Mouse (Mus musculus) heart, postnatal 0 days (tissue): Measurements from ENCODE around the gene Olfr1045. TPM values are rescaled to one million over a fixed set of nuclear protein-coding genes. Genes with fewer than 3 reads are reported as not detected.

Experiments used
- ATAC-seq: fragments of 200-750 bp; cut with Nextera tagmentation; 2 replicates; pipeline ENCODE4 v1.8.0; 2017; ENCODE audit warnings: low read depth, moderate number of reproducible peaks, moderate library complexity; ENCODE audit not compliant: insufficient read depth
- DNase-seq: peaks from one replicate; pipeline ENCODE4 v3.0.0-alpha.2; 2016; ENCODE audit warnings: low spot score
- H3K27ac ChIP-seq: fragments of 300-500 bp; sonication (generic); 2 replicates; pipeline ENCODE4 v1.5.1; 2014; ENCODE audit warnings: low read depth, mild to moderate bottlenecking
- H3K27me3 ChIP-seq: fragments of 300-500 bp; sonication (generic); 2 replicates; pipeline ENCODE4 v1.6.1; 2014; ENCODE audit warnings: low read length, mixed read lengths; ENCODE audit not compliant: control insufficient read depth, insufficient read depth
- H3K36me3 ChIP-seq: fragments of 300-500 bp; sonication (generic); replicated peaks from 2 replicates; pipeline ENCODE4 v1.6.1; 2014; ENCODE audit warnings: low read length, mixed read lengths; ENCODE audit not compliant: control insufficient read depth, insufficient read depth
- H3K4me1 ChIP-seq: fragments of 300-500 bp; sonication (generic); 2 replicates; pipeline ENCODE4 v1.6.1; 2014; ENCODE audit warnings: antibody characterized with exemption; ENCODE audit not compliant: control insufficient read depth, insufficient read depth
- H3K4me2 ChIP-seq: fragments of 300-500 bp; sonication (generic); 2 replicates; pipeline ENCODE4 v1.6.1; 2014; ENCODE audit warnings: low read depth, mild to moderate bottlenecking, low read length, moderate library complexity
- H3K4me3 ChIP-seq: fragments of 300-500 bp; sonication (generic); 2 replicates; pipeline ENCODE4 v1.5.1; 2014; ENCODE audit warnings: low read depth, low read length
- H3K9ac ChIP-seq: fragments of 300-500 bp; sonication (generic); replicated peaks from 2 replicates; pipeline ENCODE4 v1.6.1; 2014; ENCODE audit warnings: low read depth, low read length, mixed read lengths
- H3K9me3 ChIP-seq: fragments of 300-500 bp; sonication (generic); replicated peaks from 2 replicates; pipeline ENCODE4 v1.6.1; 2016; ENCODE audit warnings: low read length; ENCODE audit not compliant: control insufficient read depth
- CTCF ChIP-seq: IDR thresholded peaks from 2 replicates; pipeline ENCODE4 v1.5.1; 2016; ENCODE audit warnings: antibody characterized with exemption, control low read depth, low read depth
- EP300 ChIP-seq: IDR thresholded peaks from 2 replicates; pipeline ENCODE4 v1.6.1; 2016; ENCODE audit warnings: antibody characterized with exemption, low read depth
- WGBS: fragments of 180-500 bp; shearing (Covaris S2); extraction: QIAGEN DNeasy Blood & Tissue Kit; methylation state at CpG from one replicate; pipeline ENCODE4 v1.1.7; 2014; 5-methylcytosine and 5-hydroxymethylcytosine counted together
- polyA plus RNA-seq: library from polyadenylated mRNA; unstranded; fragments of >200 nt; fragmentation: Nextera tagmentation; extraction: Ambion mirVana; gene quantifications from 2 replicates; pipeline ENCODE4 v1.2.1, GENCODE M21; 2015
- total RNA-seq: library from RNA; depleted of rRNA; stranded (reverse); fragments of >200 nt; gene quantifications from 2 replicates; pipeline ENCODE4 v1.2.3, GENCODE M21; 2014; ENCODE audit warnings: low replicate concordance; rRNA removed

The Olfr1045 gene
- total RNA-seq: not detected in 2 replicates
- polyA plus RNA-seq: not detected in 2 replicates

DNA sequence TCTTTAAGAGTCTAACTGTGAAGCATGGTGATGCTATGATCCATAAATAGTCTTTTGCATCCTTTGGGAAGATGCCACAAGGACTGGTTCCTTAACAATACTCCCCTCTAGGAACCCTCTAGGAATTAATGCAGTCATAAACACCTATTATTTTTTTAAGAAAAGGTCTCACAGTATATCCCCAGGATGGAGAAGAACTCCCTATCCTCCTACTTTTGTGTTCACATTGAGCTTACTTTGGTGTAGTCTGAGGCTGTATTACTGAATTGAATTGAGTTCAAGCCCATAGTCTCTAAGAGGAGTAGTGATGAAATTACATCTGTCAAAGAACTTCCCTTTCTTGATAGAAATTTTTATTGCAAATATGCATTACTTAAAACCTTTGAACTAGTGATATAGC, at the start of gene Olfr1045:
TSS of gene Olfr1045 (minus strand) at position 101 of the 400 bp plus-strand sequence.
- no peaks in the 10 kb centered on the region for H3K27me3 ChIP-seq
- no peaks in the 10 kb centered on the region for H3K9me3 ChIP-seq
- H3K36me3 ChIP-seq: no peaks in the 10 kb centered on the region
- H3K4me3 ChIP-seq: no peak within 1 kb of the TSS
- DNase-seq: no peak
- TF ChIP-seq CTCF (no peak), EP300 (no peak)
- no peaks in the 10 kb centered on the region for H3K4me1 ChIP-seq
- H3K4me2 ChIP-seq: no peak within 1 kb of the TSS
- no peak within 1 kb of the TSS for H3K9ac ChIP-seq
- ATAC-seq: no peak
- no peak within 1 kb of the TSS for H3K27ac ChIP-seq

DNA sequence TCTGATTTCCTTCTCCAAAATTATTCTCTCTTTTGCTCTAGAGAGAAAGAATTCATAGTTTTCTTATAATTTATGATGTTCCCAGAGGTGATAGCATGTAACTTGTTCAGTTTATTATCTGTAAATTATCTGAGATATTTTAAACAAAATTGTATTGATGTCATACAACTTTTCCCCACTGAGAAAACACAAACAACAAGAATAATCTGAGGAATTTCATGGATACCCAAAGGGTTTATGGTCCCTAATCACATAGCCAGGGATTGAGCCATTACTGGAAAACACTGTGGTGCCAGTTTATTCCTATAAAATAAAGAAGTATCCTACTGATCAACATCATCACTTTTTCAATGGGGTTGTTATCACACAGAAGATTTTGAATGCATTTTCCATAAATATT, 37.4 kb upstream of the Olfr1045 start, which contains the start of gene Olfr1048:
TSS of gene Olfr1048 (minus strand) at position 101 of the 400 bp plus-strand sequence.
- DNase-seq (no peak), ATAC-seq (no peak)
- Histone ChIP-seq H3K4me3 (no peak within 1 kb of the TSS), H3K4me1 (no peaks in the 10 kb centered on the region), H3K27me3 (no peaks in the 10 kb centered on the region), H3K9me3 (no peaks in the 10 kb centered on the region), H3K36me3 (no peaks in the 10 kb centered on the region), H3K27ac (no peak within 1 kb of the TSS), H3K9ac (no peak within 1 kb of the TSS), H3K4me2 (no peak within 1 kb of the TSS)
- TF ChIP-seq CTCF (no peak), EP300 (no peak)

DNA sequence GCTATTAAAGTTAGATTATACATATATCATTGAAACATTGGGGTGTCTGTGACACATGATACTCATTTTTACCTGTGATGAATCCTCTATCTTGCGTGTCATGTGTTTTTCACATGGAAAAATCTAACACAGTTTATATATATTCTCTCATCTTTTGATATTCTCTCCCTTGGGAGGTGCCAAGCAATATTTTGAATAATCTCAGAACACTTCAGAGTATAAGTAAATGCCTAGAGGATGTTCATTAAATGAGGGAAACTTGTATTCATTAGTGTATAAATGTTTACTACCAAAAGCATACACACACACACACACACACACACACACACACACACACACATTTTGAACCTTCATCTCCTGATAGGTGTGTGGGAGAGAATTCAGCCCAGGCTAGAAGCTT, 28.5 kb upstream of the Olfr1045 start, which contains the start of gene Olfr1047:
TSS of gene Olfr1047 (minus strand) at position 101 of the 400 bp plus-strand sequence.
- Histone ChIP-seq H3K27ac (no peak within 1 kb of the TSS), H3K27me3 (no peaks in the 10 kb centered on the region), H3K4me2 (no peak within 1 kb of the TSS), H3K4me3 (no peak within 1 kb of the TSS), H3K36me3 (no peaks in the 10 kb centered on the region), H3K9ac (no peak within 1 kb of the TSS), H3K4me1 (no peaks in the 10 kb centered on the region), H3K9me3 (no peaks in the 10 kb centered on the region)
- 81% methylated on average over 1 of the region's 1 CpGs for WGBS
- no peak for TF ChIP-seq EP300
- TF ChIP-seq CTCF: no peak
- no peak for ATAC-seq
- no peak for DNase-seq

DNA sequence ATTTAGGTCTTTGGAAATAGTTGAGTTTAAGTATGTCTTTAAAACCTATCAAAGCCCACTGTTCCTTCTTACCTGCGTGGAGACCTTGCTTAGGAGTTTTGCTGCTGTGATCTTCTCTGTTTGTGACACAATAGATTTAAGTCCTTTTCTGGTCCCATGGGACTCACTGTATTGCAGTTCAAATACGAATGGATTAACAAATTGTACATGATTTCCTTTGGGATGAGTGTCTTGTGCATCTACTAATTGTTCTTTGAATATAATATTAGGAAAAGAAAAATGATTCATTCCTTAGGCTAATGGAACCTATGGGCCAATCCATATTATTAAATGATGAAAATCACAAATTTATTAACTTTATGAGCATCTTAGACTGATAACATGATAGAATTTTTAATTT, 16.4 kb upstream of the Olfr1045 start, which contains the start of gene Olfr1046:
TSS of gene Olfr1046 (minus strand) at position 101 of the 400 bp plus-strand sequence.
- Histone ChIP-seq H3K27ac (no peak within 1 kb of the TSS), H3K9ac (no peak within 1 kb of the TSS), H3K27me3 (no peaks in the 10 kb centered on the region), H3K36me3 (no peaks in the 10 kb centered on the region), H3K9me3 (no peaks in the 10 kb centered on the region), H3K4me2 (no peak within 1 kb of the TSS), H3K4me3 (no peak within 1 kb of the TSS), H3K4me1 (no peaks in the 10 kb centered on the region)
- DNase-seq (no peak), ATAC-seq (no peak)
- WGBS: 58% methylated on average over 2 of the region's 2 CpGs
- TF ChIP-seq EP300 (no peak), CTCF (no peak)

DNA sequence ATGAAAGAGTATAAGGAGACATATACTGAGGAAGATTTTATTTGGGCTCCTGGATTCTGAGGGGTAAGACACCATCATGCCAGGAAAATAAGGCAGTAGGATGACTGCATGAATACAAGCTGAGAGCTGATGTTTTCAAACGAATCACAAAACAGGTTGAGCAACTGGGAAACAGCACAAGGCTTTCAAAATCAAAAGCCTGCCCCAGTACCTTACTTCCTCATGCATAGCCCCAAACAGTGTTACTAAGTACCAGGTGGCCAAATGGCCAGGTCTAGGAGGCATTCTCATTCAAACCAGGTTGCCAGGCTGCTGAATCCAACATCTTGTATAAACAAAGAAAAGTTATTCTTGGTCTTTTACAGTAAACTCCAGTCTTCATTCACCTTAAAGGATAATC, 6.9 kb downstream of the Olfr1045 start:
- no peak overlapping the region for H3K4me3 ChIP-seq
- H3K27me3 ChIP-seq: no peaks in the 10 kb centered on the region
- ATAC-seq (no peak), DNase-seq (no peak)
- WGBS: 9% methylated on average over 1 of the region's 1 CpGs
- no peak overlapping the region for H3K9ac ChIP-seq
- no peaks in the 10 kb centered on the region for H3K9me3 ChIP-seq
- no peaks in the 10 kb centered on the region for H3K36me3 ChIP-seq
- TF ChIP-seq CTCF (no peak), EP300 (no peak)
- no peaks in the 10 kb centered on the region for H3K4me1 ChIP-seq
- H3K27ac ChIP-seq: no peak overlapping the region
- no peak overlapping the region for H3K4me2 ChIP-seq

DNA sequence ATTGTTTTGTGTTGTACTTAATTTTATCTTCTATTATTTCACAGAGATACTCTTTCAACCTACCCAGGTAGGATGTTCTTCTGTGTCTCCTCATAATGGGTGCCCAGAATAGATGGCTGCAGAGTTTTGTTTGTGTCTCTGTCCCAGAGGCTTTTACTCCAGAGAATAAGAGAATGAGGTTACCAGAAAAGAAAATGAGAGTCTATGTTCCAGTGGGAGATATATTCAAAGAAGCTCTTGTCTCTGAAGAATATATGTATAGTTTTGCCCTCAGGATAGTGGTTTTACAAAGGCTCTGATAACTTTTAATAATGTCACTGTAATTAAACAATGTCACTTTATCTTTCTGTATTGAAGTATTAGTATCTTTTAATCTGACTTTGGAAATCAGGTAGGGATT, 17.2 kb downstream of the Olfr1045 start, which contains the start of gene Olfr52:
TSS of gene Olfr52 (minus strand) at position 101 of the 400 bp plus-strand sequence.
- no peak for TF ChIP-seq CTCF
- TF ChIP-seq EP300: no peak
- H3K4me1 ChIP-seq: no peaks in the 10 kb centered on the region
- no peak within 1 kb of the TSS for H3K9ac ChIP-seq
- DNase-seq (no peak), ATAC-seq (no peak)
- H3K4me2 ChIP-seq: no peak within 1 kb of the TSS
- H3K9me3 ChIP-seq: no peaks in the 10 kb centered on the region
- H3K4me3 ChIP-seq: no peak within 1 kb of the TSS
- no peaks in the 10 kb centered on the region for H3K36me3 ChIP-seq
- no peak within 1 kb of the TSS for H3K27ac ChIP-seq
- no peaks in the 10 kb centered on the region for H3K27me3 ChIP-seq
